In the genomic region with DNA sequence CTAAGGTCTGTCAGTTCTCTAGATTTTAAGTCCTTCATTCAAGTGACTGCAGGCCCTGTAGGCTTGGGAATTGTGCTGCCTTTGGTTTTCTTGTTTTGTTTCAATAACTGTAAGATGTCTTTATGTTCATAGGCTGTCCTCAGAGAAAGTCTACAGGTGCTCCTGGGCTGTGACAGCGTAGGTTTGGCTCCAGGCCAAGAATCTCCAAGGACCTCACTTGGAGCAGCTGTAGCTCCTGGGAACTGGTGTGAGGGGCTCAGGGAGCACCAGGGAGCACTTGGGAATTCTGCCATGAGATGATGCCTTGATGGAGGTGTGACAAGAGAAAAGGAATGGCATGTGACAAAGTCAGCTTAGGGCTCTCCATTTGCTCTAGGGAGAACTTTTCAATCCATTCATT, we compare ENCODE assay signal across 20 mouse cellular contexts.
"Had no signal": no experiment of that assay in that cellular context is flagged by ENCODE, and none has a peak within 500 bp of the region (broad histone marks: within the 10 kb centered on the region; RNA-seq: fewer than 3 reads in every experiment).

No protein-coding gene starts in this region.

- H3K4me3 ChIP-seq: kidney, embryonic 15.5 days; layer of hippocampus, adult 2 months; limb, embryonic 10.5 days; limb, embryonic 13.5 days; liver, embryonic 12.5 days; liver, embryonic 15.5 days; midbrain, embryonic 12.5 days; midbrain, embryonic 15.5 days; neural tube, embryonic 12.5 days; neural tube, embryonic 15.5 days; stomach, embryonic 15.5 days had no signal

- H3K9ac ChIP-seq: kidney, embryonic 15.5 days; limb, embryonic 13.5 days; liver, embryonic 12.5 days; liver, embryonic 15.5 days; midbrain, embryonic 12.5 days; midbrain, embryonic 15.5 days; neural tube, embryonic 12.5 days; neural tube, embryonic 15.5 days; stomach, embryonic 15.5 days had no signal

- H3K4me2 ChIP-seq: kidney, embryonic 15.5 days; limb, embryonic 13.5 days; liver, embryonic 12.5 days; liver, embryonic 15.5 days; midbrain, embryonic 12.5 days; midbrain, embryonic 15.5 days; neural tube, embryonic 12.5 days; neural tube, embryonic 15.5 days; stomach, embryonic 15.5 days had no signal

- DNase-seq: layer of hippocampus, adult 9-11 months; liver; lung, adult 18-20 months; right cerebral cortex, adult 18-20 months; right cerebral cortex, postnatal 14 days; right cerebral cortex, postnatal 4 days; thymus, postnatal 25 days had no signal

- H3K27me3 ChIP-seq: kidney, embryonic 15.5 days; limb, embryonic 13.5 days; liver, embryonic 12.5 days; liver, embryonic 15.5 days; midbrain, embryonic 12.5 days; midbrain, embryonic 15.5 days; neural tube, embryonic 12.5 days; neural tube, embryonic 15.5 days; stomach, embryonic 15.5 days had no signal

- H3K27ac ChIP-seq: kidney, embryonic 15.5 days; layer of hippocampus, adult 2 months; limb, embryonic 10.5 days; limb, embryonic 13.5 days; liver, embryonic 12.5 days; liver, embryonic 15.5 days; macrophage; midbrain, embryonic 12.5 days; midbrain, embryonic 15.5 days; neural tube, embryonic 12.5 days; neural tube, embryonic 15.5 days; stomach, embryonic 15.5 days had no signal

- H3K36me3 ChIP-seq: kidney, embryonic 15.5 days; limb, embryonic 10.5 days; limb, embryonic 13.5 days; liver, embryonic 12.5 days; liver, embryonic 15.5 days; midbrain, embryonic 12.5 days; midbrain, embryonic 15.5 days; neural tube, embryonic 12.5 days; neural tube, embryonic 15.5 days; stomach, embryonic 15.5 days had no signal

- ATAC-seq: intestine, postnatal 0 days; liver, embryonic 12.5 days; midbrain, embryonic 15.5 days had no signal

- H3K4me1 ChIP-seq: kidney, embryonic 15.5 days; limb, embryonic 10.5 days; limb, embryonic 13.5 days; liver, embryonic 12.5 days; liver, embryonic 15.5 days; midbrain, embryonic 12.5 days; midbrain, embryonic 15.5 days; neural tube, embryonic 12.5 days; neural tube, embryonic 15.5 days; stomach, embryonic 15.5 days had no signal

- H3K9me3 ChIP-seq: kidney, embryonic 15.5 days; limb, embryonic 10.5 days; limb, embryonic 13.5 days; liver, embryonic 12.5 days; liver, embryonic 15.5 days; midbrain, embryonic 12.5 days; midbrain, embryonic 15.5 days; neural tube, embryonic 15.5 days; stomach, embryonic 15.5 days had no signal
